Mouse (Mus musculus) MEL (cell line): ENCODE results near the gene Wdr64. TPM values are rescaled to one million over a fixed set of nuclear protein-coding genes. Genes with fewer than 3 reads are reported as not detected.

ENCODE experiments used
- DNase-seq: peaks from one replicate; pipeline ENCODE4 v3.0.0; 2011; ENCODE audit warnings: low read depth, low spot score
- H3K27ac ChIP-seq: 2 replicates; pipeline ENCODE4 v1.5.1; 2012; ENCODE audit warnings: low read depth, mild to moderate bottlenecking, control low read depth, low read length, moderate library complexity; ENCODE audit not compliant: control insufficient read depth
- H3K27me3 ChIP-seq, 2 experiments: fragments of 150-350 bp in 1 of 2; sonication (generic) in 1 of 2; 2 replicates each; pipeline ENCODE4 v1.6.1; 2012; ENCODE audit warnings: low read length in 2 of 2, mild to moderate bottlenecking in 2 of 2, improper control_type of control experiment in 1 of 2, moderate library complexity in 1 of 2; ENCODE audit not compliant: insufficient read depth in 2 of 2, control insufficient read depth in 1 of 2
- H3K36me3 ChIP-seq, 2 experiments: 2 replicates each; pipeline ENCODE4 v1.6.1; 2012 to 2014; ENCODE audit warnings: low read length in 2 of 2, improper control_type of control experiment in 1 of 2, inconsistent platforms in 1 of 2, mild to moderate bottlenecking in 1 of 2; ENCODE audit not compliant: insufficient read depth in 2 of 2, control insufficient read depth in 1 of 2
- H3K4me1 ChIP-seq, 2 experiments: fragments of 150-350 bp in 1 of 2; sonication (generic) in 1 of 2; 2 replicates each; pipeline ENCODE4 v1.6.1; 2012; ENCODE audit warnings: low read length in 2 of 2, improper control_type of control experiment in 1 of 2, mild to moderate bottlenecking in 1 of 2; ENCODE audit not compliant: insufficient read depth in 2 of 2, control insufficient read depth in 1 of 2
- H3K4me3 ChIP-seq, 2 experiments: fragments of 150-350 bp in 1 of 2; sonication (generic) in 1 of 2; 2 replicates each; pipeline ENCODE4 v1.5.1; 2012; ENCODE audit warnings: low read depth in 2 of 2, low read length in 2 of 2, mild to moderate bottlenecking in 2 of 2, moderate library complexity in 2 of 2, control low read depth in 1 of 2, improper control_type of control experiment in 1 of 2; ENCODE audit not compliant: control insufficient read depth in 1 of 2, insufficient read depth in 1 of 2
- H3K79me2 ChIP-seq: 2 replicates; pipeline ENCODE4 v1.6.1; 2012; ENCODE audit warnings: mild to moderate bottlenecking, low read length, moderate library complexity; ENCODE audit not compliant: control insufficient read depth, poor library complexity, insufficient read depth
- H3K9ac ChIP-seq: 2 replicates; pipeline ENCODE4 v1.6.1; 2012; ENCODE audit warnings: low read depth, mild to moderate bottlenecking, control low read depth, low read length, moderate library complexity; ENCODE audit not compliant: control insufficient read depth, poor library complexity, severe bottlenecking
- H3K9me3 ChIP-seq: fragments of 150-350 bp; sonication (generic); replicated peaks from 2 replicates; pipeline ENCODE4 v1.6.1; 2012; ENCODE audit warnings: mild to moderate bottlenecking, low read length, improper control_type of control experiment, moderate library complexity; ENCODE audit not compliant: insufficient read depth
- CTCF ChIP-seq, 3 experiments: IDR thresholded peaks in 2 of 3; conservative IDR thresholded peaks in 1 of 3; 2 replicates each; pipeline ENCODE4 v1.5.1; 2011 to 2012; ENCODE audit warnings: low read length in 3 of 3, low read depth in 2 of 3, mild to moderate bottlenecking in 2 of 3, improper control_type of control experiment in 1 of 3, inconsistent platforms in 1 of 3, mixed read lengths in 1 of 3, moderate library complexity in 1 of 3; ENCODE audit not compliant: control insufficient read depth in 1 of 3, insufficient read depth in 1 of 3, poor library complexity in 1 of 3, severe bottlenecking in 1 of 3
- E2F4 ChIP-seq: IDR thresholded peaks from 2 replicates; pipeline ENCODE4 v1.6.1; 2011; ENCODE audit warnings: low read depth, low read length, improper control_type of control experiment, borderline replicate concordance
- ELF1 ChIP-seq: IDR thresholded peaks from 2 replicates; pipeline ENCODE4 v1.6.1; 2014; ENCODE audit warnings: low read depth, mild to moderate bottlenecking, inconsistent platforms, low read length, improper control_type of control experiment, moderate library complexity
- EP300 ChIP-seq, 2 experiments: IDR thresholded peaks; 2 replicates each; pipeline ENCODE4 v1.6.1; 2011; ENCODE audit warnings: improper control_type of control experiment in 2 of 2, low read length in 2 of 2, low read depth in 1 of 2, mild to moderate bottlenecking in 1 of 2
- GATA1 ChIP-seq: IDR thresholded peaks from 2 replicates; pipeline ENCODE4 v1.6.1; 2011; ENCODE audit warnings: low read depth, low read length, improper control_type of control experiment
- KAT2A ChIP-seq: conservative IDR thresholded peaks from 2 replicates; pipeline ENCODE4 v1.6.1; 2012; ENCODE audit warnings: low read depth, low read length, improper control_type of control experiment, inconsistent platforms
- MAFK ChIP-seq: IDR thresholded peaks from 2 replicates; pipeline ENCODE4 v1.6.1; 2011; ENCODE audit warnings: low read depth, mild to moderate bottlenecking, low read length, improper control_type of control experiment, borderline replicate concordance
- MAZ ChIP-seq: IDR thresholded peaks from 2 replicates; pipeline ENCODE4 v1.6.1; 2012; ENCODE audit warnings: low read depth, mild to moderate bottlenecking, inconsistent platforms, low read length, improper control_type of control experiment
- MXI1 ChIP-seq: IDR thresholded peaks from 2 replicates; pipeline ENCODE4 v1.6.1; 2011; ENCODE audit warnings: mild to moderate bottlenecking, low read depth, low read length, improper control_type of control experiment
- MYB ChIP-seq: IDR thresholded peaks from 2 replicates; pipeline ENCODE4 v1.6.1; 2011; ENCODE audit warnings: mild to moderate bottlenecking, low read depth, low read length, improper control_type of control experiment
- MYC ChIP-seq: IDR thresholded peaks from 2 replicates; pipeline ENCODE4 v1.6.1; 2011; ENCODE audit warnings: low read depth, mild to moderate bottlenecking, low read length, improper control_type of control experiment, moderate library complexity
- NELFE ChIP-seq: IDR thresholded peaks from 2 replicates; pipeline ENCODE4 v1.6.1; 2011; ENCODE audit warnings: low read depth, low read length, improper control_type of control experiment
- POLR2AphosphoS2 ChIP-seq: IDR thresholded peaks from 2 replicates; pipeline ENCODE4 v1.6.1; 2011; ENCODE audit warnings: low read length, improper control_type of control experiment
- RCOR1 ChIP-seq: IDR thresholded peaks from 2 replicates; pipeline ENCODE4 v1.6.1; 2012; ENCODE audit warnings: low read depth, mild to moderate bottlenecking, inconsistent platforms, low read length, improper control_type of control experiment
- SIN3A ChIP-seq: IDR thresholded peaks from 2 replicates; pipeline ENCODE4 v1.6.1; 2012; ENCODE audit warnings: low read length, improper control_type of control experiment, inconsistent platforms
- TAL1 ChIP-seq: IDR thresholded peaks from 2 replicates; pipeline ENCODE4 v1.6.1; 2012; ENCODE audit warnings: mild to moderate bottlenecking, inconsistent platforms, low read length, moderate library complexity, mixed read lengths
- TCF12 ChIP-seq: IDR thresholded peaks from 2 replicates; pipeline ENCODE4 v1.6.1; 2014; ENCODE audit warnings: low read depth, mild to moderate bottlenecking, inconsistent platforms, low read length, improper control_type of control experiment, moderate library complexity
- ZC3H11A ChIP-seq: IDR thresholded peaks from 2 replicates; pipeline ENCODE4 v1.6.1; 2012; ENCODE audit warnings: low read depth, mild to moderate bottlenecking, inconsistent platforms, low read length, improper control_type of control experiment
- ZNF384 ChIP-seq: IDR thresholded peaks from 2 replicates; pipeline ENCODE4 v1.6.1; 2012; ENCODE audit warnings: low read depth, mild to moderate bottlenecking, inconsistent platforms, low read length, improper control_type of control experiment
- polyA plus RNA-seq, 2 experiments: library from polyadenylated mRNA; stranded (reverse) in 1 of 2; unstranded in 1 of 2; fragments of >175 nt in 1 of 2; fragments of >200 nt in 1 of 2; gene quantifications; 2 replicates each; pipeline versions ENCODE4 v1.2.1 to v1.2.4; 2012; ENCODE audit warnings: low replicate concordance in 2 of 2, low read depth in 1 of 2; ENCODE audit not compliant: insufficient read length in 2 of 2, insufficient read depth in 1 of 2, missing spikeins in 1 of 2
- total RNA-seq: library from RNA; depleted of rRNA; stranded (reverse); fragments of 300-350 nt; gene quantifications from 2 replicates; pipeline ENCODE4 v1.2.3, GENCODE M21; 2012

Gene Wdr64
- total and polyA plus RNA-seq, 3 experiments, result 0.31 TPM; not detected in 2

DNA sequence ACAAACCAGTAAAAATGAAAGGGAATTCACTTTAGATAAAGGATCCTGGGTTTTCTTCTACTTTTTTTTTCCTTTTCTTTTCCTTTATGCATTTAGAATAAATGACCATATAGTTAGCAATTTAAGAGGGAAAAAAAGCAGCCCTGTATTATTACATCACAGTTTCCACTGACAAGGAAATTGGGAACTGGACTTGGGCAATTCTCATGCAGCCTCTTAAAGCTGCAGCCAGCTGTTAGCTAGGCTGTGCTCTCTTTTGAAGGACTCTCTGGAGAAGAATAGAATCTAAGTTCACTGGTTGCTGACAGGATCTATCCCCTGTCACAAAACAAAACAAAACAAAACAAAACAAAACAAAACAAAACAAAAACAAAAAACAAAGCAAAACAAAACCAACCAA, 9.6 kb downstream of the Wdr64 start:
- Histone ChIP-seq H3K9me3 (no peaks in the 10 kb centered on the region), H3K9ac (no peak overlapping the region), H3K79me2 (no peaks in the 10 kb centered on the region), H3K4me1 (no peaks in the 10 kb centered on the region), H3K27ac (no peak overlapping the region), H3K4me3 (no peak overlapping the region), H3K36me3 (no peaks in the 10 kb centered on the region), H3K27me3 (no peaks in the 10 kb centered on the region)
- DNase-seq, result no peak
- TF ChIP-seq TCF12, result no peak
- no peak for TF ChIP-seq KAT2A
- no peak for TF ChIP-seq E2F4
- TF ChIP-seq MYC, result no peak

DNA sequence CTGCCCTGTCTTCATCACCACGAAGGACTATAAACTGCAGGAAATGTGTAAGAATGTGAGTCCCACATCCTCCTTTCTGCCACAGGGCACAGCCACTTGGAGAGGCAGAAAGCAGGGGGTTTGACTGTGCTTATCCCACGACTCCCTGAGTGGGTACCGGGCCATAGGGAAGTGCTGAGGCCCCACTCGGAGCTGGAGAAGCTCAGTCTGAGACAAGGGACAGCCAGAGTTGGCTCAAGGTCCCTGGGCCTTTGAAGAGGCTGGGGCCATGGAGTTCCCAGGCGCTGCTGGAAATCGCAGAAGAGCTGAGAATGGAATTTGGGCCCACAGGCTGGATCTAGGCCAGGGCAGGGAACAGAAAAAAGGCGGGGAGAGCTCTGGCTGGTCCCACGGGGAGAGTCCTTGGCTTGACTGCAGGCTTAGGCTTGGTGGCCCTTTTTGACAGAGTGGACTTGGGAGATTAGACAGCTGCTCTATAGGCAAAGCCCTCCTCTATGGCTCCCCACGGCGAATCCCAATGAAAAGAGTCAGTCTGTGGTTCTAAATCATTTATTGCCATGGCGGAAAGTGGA, 14.0 kb downstream of the Wdr64 start:
- Histone ChIP-seq H3K9me3 (no peaks in the 10 kb centered on the region), H3K27me3 (no peaks in the 10 kb centered on the region)
- TF ChIP-seq MAFK (no peak), ZC3H11A (no peak), SIN3A (no peak), ZNF384 (no peak), EP300 (IDR thresholded peaks at IDR 0.05; ENCODE audit: low read depth in 1 of 2, low read length in 2 of 2) (no peak), MAZ (no peak), POLR2AphosphoS2 (no peak)
- TF ChIP-seq, all 39 proteins: peak for 0
- Histone ChIP-seq H3K27ac (no peak overlapping the region), H3K9ac (no peak overlapping the region), H3K36me3 (no peaks in the 10 kb centered on the region), H3K79me2 (no peaks in the 10 kb centered on the region), H3K4me1 (no peaks in the 10 kb centered on the region), H3K4me3 (no peak overlapping the region)
- DNase-seq, result no peak

DNA sequence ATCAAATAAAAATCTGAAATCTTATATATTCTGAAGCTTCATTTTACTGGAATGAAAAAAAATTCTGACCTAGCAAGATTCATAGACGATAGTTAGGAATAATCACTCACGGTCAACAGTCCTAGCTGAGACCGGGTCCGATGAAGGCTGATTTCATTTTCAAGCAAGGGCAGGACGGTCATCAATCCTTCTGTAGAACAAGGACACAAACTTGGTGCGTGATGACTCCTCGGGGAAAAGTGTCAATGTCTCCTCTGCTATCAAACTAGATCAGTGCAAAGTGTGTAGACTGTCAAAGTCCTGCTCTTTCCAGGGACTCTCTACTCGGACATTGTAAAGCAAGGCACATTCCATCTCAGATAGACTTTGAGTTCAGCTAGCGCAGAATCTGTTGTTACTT, 18.4 kb downstream of the Wdr64 start:
- Histone ChIP-seq H3K9ac (no peak overlapping the region), H3K36me3 (no peaks in the 10 kb centered on the region), H3K79me2 (no peaks in the 10 kb centered on the region), H3K27ac (no peak overlapping the region), H3K9me3 (no peaks in the 10 kb centered on the region), H3K27me3 (no peaks in the 10 kb centered on the region), H3K4me3 (no peak overlapping the region), H3K4me1 (no peaks in the 10 kb centered on the region)
- no peak for DNase-seq
- TF ChIP-seq TAL1 (no peak), RCOR1 (no peak), MAFK (no peak), MYB (no peak), MXI1 (no peak), POLR2AphosphoS2 (no peak), NELFE (no peak), GATA1 (no peak), CTCF (IDR thresholded peaks at IDR 0.05 in 2 of 3, conservative IDR thresholded peaks at IDR 0.05 in 1 of 3; ENCODE audit: control insufficient read depth in 1 of 3, insufficient read depth in 1 of 3, low read depth in 2 of 3, low read length in 3 of 3, poor library complexity in 1 of 3, severe bottlenecking in 1 of 3) (no peak), ELF1 (no peak)
